Mouse (Mus musculus) c-Kit-positive CD71-positive TER-119-positive erythroid progenitor cells, embryonic 14.5 days (primary cell): ENCODE measurements around the gene Slc31a1.

ENCODE experiments used
- DNase-seq: peaks from one replicate; pipeline ENCODE4 v3.0.0-alpha.2; 2013; ENCODE audit warnings: low spot score

Slc31a1 gene

GRCm38 (mm10) chr4:62360088-62360804 lies at the start of gene Slc31a1, which contains the start of gene Fkbp15:
Gene Slc31a1 (plus strand): TSS chr4:62360727.
Gene Fkbp15 (minus strand): TSS chr4:62360548.
- peak; percentile 96 for DNase-seq

DNA sequence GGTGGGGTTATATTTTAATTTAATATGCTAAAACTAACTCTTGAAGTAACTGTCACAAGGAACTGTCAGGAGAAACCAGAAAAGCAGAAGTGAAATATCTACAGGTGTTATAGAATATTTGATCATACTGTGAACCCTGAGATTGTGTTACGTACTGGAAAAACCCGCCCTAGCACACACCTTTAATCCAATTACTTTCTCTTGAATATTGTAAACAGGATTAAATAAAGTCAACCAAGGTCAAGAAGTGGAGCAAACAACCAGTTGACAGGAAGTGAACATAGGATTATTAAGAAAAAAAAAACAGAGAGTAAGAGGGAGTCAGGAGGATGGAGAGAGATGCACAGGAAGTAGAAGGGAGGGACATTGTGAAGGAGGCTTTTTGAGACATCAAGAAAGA lies 47.7 kb upstream of the Slc31a1 start:
- DNase-seq = no peak

GRCm38 (mm10) chr4:62313641-62314211 lies 46.8 kb upstream of the Slc31a1 start:
- DNase-seq = no peak

GRCm38 (mm10) chr4:62314516-62314915 lies 46.0 kb upstream of the Slc31a1 start:
- DNase-seq = no peak

GRCm38 (mm10) chr4:62316456-62316855 lies 44.1 kb upstream of the Slc31a1 start:
- DNase-seq = no peak

GRCm38 (mm10) chr4:62318294-62318693 lies 42.2 kb upstream of the Slc31a1 start:
- no peak for DNase-seq

DNA sequence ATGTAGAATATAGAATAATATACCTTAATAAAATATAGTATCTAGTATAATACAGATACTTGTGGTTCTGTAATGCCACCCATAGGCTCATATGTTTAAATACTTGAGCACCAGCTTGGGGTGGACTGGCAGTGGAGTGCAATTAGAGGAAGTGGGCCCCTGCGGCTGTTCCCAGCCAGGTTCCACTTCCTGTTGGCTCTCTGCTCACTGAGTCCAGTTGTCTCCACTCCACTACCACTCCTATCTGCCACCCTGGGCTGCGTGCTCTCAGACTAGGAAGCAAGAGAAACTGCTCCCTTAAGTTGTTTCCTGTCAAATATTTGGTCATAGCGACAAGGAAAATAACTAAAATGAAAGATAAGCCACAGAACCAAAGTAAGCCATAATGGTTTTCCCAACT lies 37.8 kb upstream of the Slc31a1 start:
- no peak for DNase-seq

- DNase-seq = no peak
Observed at GRCm38 (mm10) chr4:62326111-62326510, 34.4 kb upstream of the Slc31a1 start.

- no peak for DNase-seq
Observed at GRCm38 (mm10) chr4:62328941-62329660, 31.4 kb upstream of the Slc31a1 start.

DNA sequence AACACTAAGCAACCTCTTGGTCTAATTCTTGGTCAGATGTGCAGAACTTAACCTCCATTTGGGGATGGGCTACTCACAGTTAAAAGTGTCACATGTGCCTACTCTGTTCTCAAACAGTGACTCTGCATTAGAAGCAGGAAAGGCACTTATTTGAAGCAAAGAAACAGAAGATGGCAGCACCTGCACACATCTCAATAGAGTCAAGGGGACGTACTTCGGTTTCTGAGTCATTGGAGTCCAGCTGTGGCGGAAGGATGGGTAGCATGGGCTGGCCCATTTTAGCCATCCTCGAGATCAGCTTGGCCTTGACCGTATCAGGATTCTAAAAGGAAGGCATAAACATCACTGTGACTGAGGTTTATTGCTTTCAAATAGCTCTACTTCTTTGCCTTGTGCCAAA lies 28.6 kb upstream of the Slc31a1 start:
- no peak for DNase-seq

GRCm38 (mm10) chr4:62338536-62338935 lies 22.0 kb upstream of the Slc31a1 start:
- no peak for DNase-seq

DNA sequence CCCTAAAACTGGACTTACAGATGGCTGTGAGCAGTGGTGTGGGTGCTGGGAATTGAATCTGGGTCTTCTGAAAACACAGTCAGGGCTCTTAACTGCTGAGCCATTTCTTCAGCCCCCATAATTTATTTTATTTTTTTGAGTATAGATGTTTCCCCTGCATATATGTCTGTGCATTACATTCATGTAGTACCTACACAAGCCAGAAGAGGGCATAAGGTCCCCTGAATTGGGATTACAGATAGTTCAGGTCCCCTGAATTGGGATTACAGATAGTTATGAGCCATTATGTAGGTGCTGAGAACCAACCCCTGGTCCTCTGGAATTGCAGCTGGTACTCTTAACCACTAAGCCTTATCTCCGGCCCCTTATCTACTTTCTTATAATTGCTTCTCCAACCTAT lies 16.5 kb upstream of the Slc31a1 start:
- peak; percentile 32 for DNase-seq

- no peak for DNase-seq
Observed at GRCm38 (mm10) chr4:62345827-62346226, 14.7 kb upstream of the Slc31a1 start.

DNA sequence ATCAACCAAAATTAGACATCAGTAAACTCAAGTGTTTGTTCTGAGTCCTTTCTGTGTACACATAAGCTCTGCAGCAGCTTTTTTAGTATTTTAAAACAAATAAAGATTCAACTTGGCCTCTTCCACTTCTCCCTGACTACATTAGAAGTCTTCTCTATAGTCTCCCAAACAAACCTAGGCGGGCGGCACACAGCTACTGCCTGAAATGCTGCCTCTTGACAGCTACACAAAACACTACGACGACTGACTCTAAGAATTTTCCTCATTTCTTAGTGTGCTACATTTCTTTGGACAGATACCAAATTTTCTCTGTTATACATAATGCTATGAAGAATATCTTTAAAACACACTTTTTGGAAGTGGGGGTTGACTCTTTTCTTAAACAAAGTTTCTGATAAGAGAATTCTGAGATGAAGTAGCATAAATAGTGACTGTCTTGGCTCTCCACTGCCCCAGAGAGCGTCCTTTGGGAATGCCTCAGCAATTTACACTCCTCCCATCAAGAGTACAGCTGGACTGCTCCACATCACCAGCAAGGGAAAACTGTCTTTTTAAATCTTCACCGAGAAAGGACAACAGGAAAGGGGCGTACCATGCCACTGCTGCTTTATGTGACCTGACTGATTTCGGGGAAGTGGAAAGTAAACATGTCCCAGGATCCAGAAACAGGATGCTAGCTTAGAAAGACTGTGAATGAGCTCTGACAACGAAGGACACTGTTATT lies 12.8 kb upstream of the Slc31a1 start:
- no peak for DNase-seq

DNA sequence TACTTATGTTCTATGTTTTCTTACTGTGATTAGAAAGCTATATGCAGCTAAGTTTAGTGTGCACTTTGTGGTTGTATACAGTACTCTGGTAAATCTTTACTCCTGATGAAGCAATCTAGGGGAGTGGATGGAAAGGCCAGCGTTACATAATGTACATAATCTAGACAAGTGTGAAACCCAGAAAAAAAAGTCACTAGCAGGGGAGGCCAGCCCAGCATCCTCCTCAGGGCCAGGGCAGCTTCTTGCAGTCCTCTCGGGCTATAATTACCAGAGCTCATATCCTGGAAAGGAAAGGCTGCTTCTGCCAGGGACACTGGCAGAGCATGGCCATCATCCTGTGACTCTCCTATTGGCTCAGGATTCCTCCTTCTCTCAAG lies 12.2 kb upstream of the Slc31a1 start:
- no peak for DNase-seq

DNA sequence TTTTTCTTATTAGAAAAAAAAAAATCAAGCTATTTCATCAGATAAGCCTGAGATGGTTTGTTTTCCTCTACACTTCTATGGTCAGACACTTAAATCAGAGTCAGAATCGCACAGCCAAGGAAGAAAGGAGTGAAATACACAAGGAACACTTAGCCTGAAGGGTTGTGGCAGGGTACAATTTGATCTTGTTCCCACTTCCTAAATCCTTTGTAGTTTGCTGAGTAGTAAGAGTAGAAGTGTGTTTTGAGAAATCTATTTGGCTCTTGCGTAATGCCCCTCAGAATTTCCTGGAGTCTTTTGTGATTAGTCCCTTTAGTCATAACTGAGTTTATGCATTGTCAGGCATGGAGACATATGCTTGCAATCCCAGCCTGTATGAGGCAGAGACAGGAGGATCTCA lies 11.2 kb upstream of the Slc31a1 start:
- no peak for DNase-seq

DNA sequence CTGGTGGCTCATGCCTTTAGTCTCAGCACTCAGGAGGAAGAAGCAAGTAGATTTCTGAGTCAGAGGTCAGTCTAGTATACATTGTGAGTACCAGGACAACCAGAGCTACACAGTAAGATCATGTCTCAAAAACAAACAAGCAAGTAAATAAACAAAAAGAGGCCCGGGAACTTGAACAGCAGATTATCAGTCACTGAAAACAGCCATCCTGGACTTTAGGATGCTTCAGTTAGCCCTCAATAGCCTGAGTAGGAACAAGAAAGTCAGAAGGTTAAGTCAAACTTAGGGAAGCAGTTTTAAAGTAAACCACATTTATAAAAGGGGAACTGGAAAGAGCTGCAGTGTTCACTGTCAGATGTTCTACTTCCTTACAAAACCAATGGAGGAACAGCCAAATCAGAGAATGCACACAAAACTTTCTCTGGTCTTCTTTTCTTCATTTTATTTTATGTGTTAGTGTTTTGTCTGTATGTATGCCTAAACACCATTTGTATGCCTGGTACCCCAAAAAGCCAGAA lies 2.8 kb upstream of the Slc31a1 start:
- no peak for DNase-seq

DNA sequence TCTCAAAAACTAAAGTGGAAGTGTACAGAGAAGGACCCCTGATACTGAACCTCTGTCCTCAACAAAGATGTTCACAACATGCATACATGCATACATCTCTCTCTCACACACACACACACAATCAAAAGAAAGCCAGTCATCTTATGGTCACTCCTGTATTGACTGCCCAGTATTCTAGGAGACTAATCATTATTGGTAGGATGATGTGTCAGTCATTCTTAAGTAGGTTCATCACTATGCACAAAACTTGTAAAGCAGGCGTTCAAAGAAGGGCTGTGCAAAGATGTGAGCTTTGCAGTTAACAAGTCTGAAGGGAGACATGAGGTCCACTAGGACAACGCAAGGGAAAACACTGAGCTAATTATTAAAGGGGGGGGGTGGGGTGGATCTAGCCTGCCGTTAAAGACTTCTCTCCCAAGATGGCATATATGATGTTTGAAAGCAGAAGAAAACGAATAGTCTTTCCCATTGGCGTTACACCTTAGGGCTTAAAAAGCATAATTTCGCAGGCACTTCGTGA lies 1.2 kb upstream of the Slc31a1 start:
- DNase-seq = no peak

GRCm38 (mm10) chr4:62360805-62361455 lies 403 bp downstream of the Slc31a1 start:
- DNase-seq = no peak

- DNase-seq = no peak
Observed at GRCm38 (mm10) chr4:62361571-62361970, 1.0 kb downstream of the Slc31a1 start.

- DNase-seq = no peak
Observed at GRCm38 (mm10) chr4:62361997-62362396, 1.5 kb downstream of the Slc31a1 start.

GRCm38 (mm10) chr4:62362437-62362836 lies 1.9 kb downstream of the Slc31a1 start:
- DNase-seq = no peak
